Mouse (Mus musculus): ENCODE results near the gene Lrrk2.
A peak's percentile ranks its signal among the peaks of the same experiment; 100 is the strongest.

The Lrrk2 gene

GRCm38 (mm10) chr15:91690648-91691047 is 17.7 kb downstream of the Lrrk2 start:
- no peak for DNase-seq

DNA sequence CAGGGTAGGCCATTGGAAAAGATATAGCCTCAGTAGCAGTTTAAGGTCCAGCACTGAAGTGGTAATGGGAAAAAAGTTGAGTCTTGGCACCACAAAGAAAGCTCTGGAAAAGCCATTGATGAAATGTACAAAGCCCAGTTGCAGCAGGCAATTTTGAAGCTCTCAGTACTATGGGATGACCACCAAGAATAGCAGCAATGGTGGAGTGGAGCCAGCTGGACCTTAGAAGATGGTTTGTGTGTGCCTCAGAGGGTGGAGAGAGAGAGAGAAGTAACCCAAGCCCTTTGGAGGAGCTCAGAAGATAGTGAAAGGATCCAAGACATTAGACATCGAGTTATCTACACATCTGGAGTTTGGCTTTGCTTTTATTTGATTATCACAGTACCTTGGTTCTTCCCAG is 20.1 kb downstream of the Lrrk2 start:
- no peak for DNase-seq

- no peak for DNase-seq
Observed at GRCm38 (mm10) chr15:91693856-91694255, 20.9 kb downstream of the Lrrk2 start.

GRCm38 (mm10) chr15:91700841-91701240 is 27.9 kb downstream of the Lrrk2 start:
- no peak for DNase-seq

DNA sequence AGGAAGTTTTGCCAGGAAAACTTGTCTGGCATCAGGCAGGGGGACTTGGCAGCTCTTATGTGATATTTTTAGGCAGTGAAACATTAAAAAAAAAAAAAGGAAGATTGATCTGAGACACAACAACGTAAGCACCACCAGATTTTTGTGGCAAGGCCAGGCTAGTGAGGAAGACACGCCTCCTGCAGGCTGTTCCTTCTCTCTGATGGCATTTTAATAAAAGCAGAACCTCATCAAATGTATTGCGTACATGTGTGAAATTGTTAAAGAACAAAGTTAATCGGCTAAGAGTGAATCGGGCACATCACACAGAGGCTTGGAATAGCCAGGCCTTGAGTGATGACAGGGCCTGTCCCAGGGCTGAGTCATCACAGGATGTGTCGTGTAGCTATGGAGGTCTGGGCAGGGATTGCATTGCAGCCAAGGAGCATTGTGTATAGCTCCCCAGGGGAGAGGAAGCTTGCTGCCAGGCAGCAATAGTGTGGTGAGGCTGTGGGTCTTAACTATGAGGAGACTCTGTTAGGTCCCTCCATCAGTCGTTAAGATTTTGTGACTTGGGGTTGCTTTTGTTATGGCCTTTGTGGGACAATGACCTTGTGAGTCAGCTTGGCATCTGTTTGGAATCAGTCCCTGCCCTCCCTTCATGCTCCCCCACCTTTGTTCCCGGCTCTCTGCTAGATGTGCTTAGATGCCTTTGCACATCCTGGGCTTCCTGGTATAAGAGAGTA is 30.2 kb downstream of the Lrrk2 start:
- DNase-seq = peak; percentile 62

GRCm38 (mm10) chr15:91704091-91704490 is 31.1 kb downstream of the Lrrk2 start:
- DNase-seq = no peak

DNA sequence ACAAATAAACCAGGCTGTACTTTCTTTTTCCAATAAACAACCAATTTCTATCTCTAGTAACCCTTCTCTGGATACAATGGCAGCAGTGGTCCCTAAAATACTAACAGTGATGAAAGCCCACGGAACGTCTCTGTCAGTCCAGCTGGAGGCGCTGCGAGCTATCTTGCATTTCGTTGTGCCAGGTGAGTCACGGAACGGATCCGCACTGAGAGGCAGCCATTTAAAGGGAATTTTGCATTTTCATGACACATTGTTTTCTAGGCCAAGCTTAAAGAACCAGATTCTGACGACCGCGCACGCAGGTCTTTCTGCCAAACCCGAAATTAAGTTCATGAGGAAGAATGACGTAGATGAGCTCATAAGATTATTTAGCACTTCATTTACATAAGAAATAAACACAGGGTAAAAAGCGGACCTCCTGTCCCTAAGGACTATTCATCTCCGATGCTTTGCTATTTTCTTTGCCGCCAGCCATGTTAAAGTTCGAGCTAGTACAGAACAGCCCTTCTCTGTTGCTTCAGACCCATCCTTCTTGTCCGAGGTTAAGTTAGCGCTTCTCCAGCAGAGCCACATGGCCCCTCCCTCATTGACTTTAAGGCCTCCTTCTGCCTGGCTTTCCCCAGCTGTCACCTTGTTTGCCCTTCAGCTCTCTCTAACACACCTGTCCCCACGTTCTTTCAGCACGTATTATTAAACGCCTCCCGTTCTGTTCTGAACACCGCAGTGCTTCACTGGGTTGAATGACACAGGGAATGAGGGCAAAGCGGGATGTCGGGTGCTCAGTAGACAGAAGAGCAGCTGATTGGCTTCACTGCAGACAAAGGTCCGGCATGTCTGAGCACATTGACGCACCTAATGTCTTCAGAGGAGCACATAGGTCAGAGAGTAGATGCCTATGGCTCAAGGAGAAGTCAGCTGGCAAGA is 36.5 kb downstream of the Lrrk2 start:
- DNase-seq = no peak

- no peak for DNase-seq
Observed at GRCm38 (mm10) chr15:91735216-91735922, 62.4 kb downstream of the Lrrk2 start.

GRCm38 (mm10) chr15:91736791-91737533 is 64.0 kb downstream of the Lrrk2 start:
- DNase-seq = no peak

DNA sequence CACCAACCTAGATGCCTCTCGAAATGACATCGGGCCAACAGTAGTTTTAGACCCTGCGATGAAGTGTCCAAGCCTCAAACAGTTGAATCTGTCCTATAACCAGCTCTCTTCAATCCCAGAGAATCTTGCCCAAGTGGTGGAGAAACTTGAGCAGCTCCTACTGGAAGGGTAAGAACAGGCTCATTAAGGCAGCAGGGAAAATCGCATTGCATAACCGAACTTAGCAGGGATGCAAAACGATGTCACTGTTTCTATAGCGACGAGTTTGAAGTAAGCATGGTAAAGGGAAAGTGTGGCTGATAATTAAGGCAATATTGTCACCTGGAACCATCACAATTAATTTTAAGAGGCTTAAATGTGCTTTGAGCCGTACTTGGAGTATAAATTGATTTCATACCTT is 65.8 kb downstream of the Lrrk2 start:
- DNase-seq = no peak

GRCm38 (mm10) chr15:91745501-91745900 is 72.5 kb downstream of the Lrrk2 start:
- DNase-seq = no peak

GRCm38 (mm10) chr15:91752111-91752510 is 79.1 kb downstream of the Lrrk2 start:
- peak; percentile 22 for DNase-seq

GRCm38 (mm10) chr15:91753378-91754080 is 80.6 kb downstream of the Lrrk2 start:
- no peak for DNase-seq

DNA sequence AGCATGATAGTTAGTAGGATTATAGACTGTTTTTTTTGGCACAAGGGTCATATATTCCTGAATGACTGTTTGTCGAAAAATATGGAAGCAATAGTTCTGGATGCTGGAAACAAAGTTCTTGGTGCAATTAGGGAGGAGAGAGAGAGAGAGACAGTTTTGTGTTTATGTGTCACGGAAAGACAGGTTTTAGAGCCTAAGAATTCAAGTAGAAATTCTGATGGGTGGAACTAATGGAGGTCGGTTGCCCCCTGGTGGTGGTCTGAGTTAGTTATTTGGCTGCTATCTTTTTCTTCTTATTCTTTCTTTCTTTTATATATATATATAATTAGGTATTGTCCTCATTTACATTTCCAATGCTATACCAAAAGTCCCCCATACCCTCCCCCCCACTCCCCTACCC is 81.6 kb downstream of the Lrrk2 start:
- DNase-seq = peak; percentile 42

DNA sequence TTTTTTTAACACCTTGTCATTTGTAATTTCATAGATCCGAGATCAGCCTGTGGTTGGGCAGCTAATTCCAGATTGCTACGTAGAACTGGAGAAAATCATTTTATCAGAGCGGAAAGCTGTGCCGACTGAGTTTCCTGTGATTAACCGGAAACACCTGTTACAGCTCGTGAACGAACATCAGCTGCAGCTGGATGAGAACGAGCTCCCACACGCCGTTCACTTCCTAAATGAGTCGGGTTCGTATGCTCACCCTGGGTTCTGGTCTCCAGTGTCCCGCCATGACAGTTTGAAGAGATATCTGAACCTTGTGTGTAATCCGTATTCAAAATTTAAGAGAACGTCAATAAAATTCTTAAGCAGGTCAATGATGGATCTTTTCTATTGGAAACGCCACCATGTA is 82.8 kb downstream of the Lrrk2 start:
- DNase-seq = no peak

DNA sequence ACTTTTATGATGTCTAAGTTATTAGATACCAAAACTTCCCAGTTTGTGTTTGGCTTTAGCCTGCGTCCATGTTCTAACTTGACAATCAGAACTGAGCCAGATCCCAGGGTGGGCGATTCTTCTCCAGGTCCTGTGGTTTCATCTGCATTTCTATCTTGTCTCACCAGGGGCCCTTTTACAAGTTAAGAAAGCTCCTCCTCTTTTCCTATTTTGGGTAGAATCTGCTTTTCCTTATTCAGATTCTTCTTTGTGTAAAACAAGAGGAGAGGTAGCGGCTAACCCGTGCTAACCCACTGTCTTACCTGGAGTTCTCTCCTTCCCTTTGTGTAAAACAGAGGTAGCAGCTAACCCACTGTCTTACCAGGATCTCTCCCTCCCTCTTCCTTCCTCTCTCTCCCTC is 99.1 kb downstream of the Lrrk2 start:
- no peak for DNase-seq

DNA sequence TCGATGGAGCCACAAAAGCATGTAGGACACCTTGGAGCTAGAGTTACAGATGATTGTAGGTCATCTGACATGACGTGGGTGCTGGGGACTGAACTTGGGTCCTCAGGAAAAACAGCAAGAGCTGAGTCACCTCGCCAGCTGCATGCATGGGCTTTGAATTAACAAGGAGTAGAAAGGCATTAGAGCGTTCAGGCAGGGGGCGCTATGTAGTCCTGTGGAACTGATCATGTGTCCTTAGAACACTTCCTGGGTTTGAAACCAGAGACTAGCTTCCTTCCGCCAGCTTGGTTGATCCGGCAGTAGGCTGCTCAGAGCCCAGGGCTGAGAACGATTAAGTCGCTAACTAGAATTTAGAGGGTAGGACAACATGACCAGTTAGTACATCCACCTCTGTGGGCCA is 106.2 kb downstream of the Lrrk2 start:
- no peak for DNase-seq

- DNase-seq = peak; percentile 12
Observed at GRCm38 (mm10) chr15:91781172-91781571, 108.2 kb downstream of the Lrrk2 start.

GRCm38 (mm10) chr15:91788338-91788737 is 115.4 kb downstream of the Lrrk2 start:
- no peak for DNase-seq

DNA sequence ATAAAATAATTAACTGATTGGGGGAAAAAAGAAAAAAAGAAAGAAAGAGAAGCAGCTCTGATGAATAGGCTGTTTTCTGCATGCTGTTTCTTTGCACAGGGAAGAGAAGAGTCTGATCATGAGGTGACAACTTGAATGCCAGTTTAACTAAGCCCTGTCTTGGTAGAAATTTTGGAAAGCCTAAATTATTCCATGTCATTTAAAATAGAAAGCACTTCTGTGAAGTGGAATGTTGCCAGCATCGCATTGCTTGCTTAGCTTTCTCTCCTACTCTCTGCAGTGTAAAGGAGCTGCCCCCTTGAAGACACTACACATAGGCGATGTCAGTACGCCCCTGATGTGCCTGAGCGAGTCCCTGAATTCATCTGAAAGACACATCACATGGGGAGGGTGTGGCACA is 133.5 kb downstream of the Lrrk2 start:
- no peak for DNase-seq

GRCm38 (mm10) chr15:91835319-91835718 is 162.3 kb downstream of the Lrrk2 start:
- no peak for DNase-seq

GRCm38 (mm10) chr15:91837965-91838364 is 165.0 kb downstream of the Lrrk2 start, which contains the start of gene Smgc:
Smgc (plus strand) TSS chr15:91838265.
- DNase-seq = no peak
